Mouse (Mus musculus): Measurements from ENCODE around the gene Pck1. TPM values are rescaled to one million over a fixed set of nuclear protein-coding genes. Genes with fewer than 3 reads are reported as not detected.
A peak's percentile ranks its signal among the peaks of the same experiment; 100 is the strongest.
"Not testable (repeated sequence)": the region's sequence is repeated elsewhere in the genome, so short reads cannot be mapped to it uniquely, and the experiment has no call there.

Pck1 gene
- polyA plus RNA-seq (2012; rRNA removed) = 0.04 TPM in 1 of 2 replicates, not detected in the other

DNA sequence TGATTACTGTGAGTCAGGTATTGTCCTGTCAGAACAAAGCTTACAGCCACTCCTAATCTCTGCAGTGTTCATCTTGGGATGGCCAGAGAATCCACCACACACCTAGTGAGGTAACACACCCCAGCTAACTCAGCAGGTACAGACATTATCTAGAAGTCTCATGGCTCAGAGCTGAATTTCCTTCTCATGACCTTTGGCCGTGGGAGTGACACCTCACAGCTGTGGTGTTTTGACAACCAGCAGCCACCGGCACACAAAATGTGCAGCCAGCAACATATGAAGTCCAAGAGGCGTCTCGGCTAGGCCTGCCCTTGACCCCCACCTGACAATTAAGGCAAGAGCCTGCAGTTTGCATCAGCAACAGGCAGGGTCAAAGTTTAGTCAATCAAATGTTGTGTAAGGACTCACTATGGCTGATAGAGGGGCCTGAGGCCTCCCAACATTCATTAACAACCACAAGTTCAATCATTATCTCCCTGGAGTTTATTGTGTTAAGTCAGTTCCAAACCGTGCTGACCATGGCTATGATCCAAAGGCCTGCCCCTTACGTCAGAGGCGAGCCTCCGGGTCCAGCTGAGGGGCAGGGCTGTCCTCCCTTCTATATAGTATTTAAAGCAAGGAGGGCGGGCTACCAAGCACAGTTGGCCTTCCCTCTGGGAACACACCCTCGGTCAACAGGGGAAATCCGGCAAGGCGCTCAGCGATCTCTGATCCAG is at the start of gene Pck1:
Gene Pck1, plus strand, starts transcription at position 613 of the 716 bp plus-strand sequence.
- Histone ChIP-seq H3K4me1 (ENCODE audit: control insufficient read depth, insufficient read depth, low read length) (no peaks in the 10 kb centered on the region), H3K4me3 (ENCODE audit: insufficient read depth, low read length) (no peak within 1 kb of the TSS), H3K27ac (ENCODE audit: insufficient read depth, low read length) (no peak within 1 kb of the TSS)
- TF ChIP-seq POLR2A (IDR thresholded peaks at IDR 0.05; ENCODE audit: extremely low read depth, insufficient read depth, low read length) (no peak), CTCF (IDR thresholded peaks at IDR 0.05; ENCODE audit: extremely low read depth, insufficient read depth, low read length) (no peak)

DNA sequence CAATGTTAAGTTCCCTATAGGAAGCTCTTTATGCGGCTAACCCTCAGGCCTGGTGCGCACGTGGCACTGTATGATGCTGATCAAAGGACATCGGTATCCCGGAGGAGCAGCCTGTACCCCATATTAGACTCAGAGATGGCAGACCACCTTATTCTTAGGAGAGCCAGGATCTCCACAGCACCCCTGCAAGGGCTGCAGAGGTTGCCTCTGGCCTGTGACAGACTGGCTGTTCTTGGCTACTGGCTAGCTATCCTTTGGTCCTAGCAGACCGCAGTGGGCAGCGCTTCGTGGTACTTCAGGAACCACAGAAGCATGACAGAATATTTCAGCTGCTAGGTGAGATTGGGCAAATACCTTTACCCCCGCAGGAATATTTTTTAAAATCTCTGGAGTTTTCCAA is 46.4 kb upstream of the Pck1 start:
- H3K4me3 ChIP-seq (ENCODE audit: insufficient read depth, low read length) = no peak overlapping the region
- TF ChIP-seq POLR2A (IDR thresholded peaks at IDR 0.05; ENCODE audit: extremely low read depth, insufficient read depth, low read length) (no peak), CTCF (IDR thresholded peaks at IDR 0.05; ENCODE audit: extremely low read depth, insufficient read depth, low read length) (no peak)
- H3K27ac ChIP-seq (ENCODE audit: insufficient read depth, low read length) = no peak overlapping the region
- H3K4me1 ChIP-seq (ENCODE audit: control insufficient read depth, insufficient read depth, low read length) = no peaks in the 10 kb centered on the region

- Histone ChIP-seq H3K4me1 (ENCODE audit: control insufficient read depth, insufficient read depth, low read length) (no peaks in the 10 kb centered on the region), H3K4me3 (ENCODE audit: insufficient read depth, low read length) (no peak overlapping the region), H3K27ac (ENCODE audit: insufficient read depth, low read length) (no peak overlapping the region)
- TF ChIP-seq POLR2A (IDR thresholded peaks at IDR 0.05; ENCODE audit: extremely low read depth, insufficient read depth, low read length) = no peak
- peak; percentile 79 for TF ChIP-seq CTCF (IDR thresholded peaks at IDR 0.05; ENCODE audit: extremely low read depth, insufficient read depth, low read length)
Measured at GRCm38 (mm10) chr2:173106889-173107785, 45.7 kb upstream of the Pck1 start.

GRCm38 (mm10) chr2:173108509-173109190 is 44.2 kb upstream of the Pck1 start:
- Histone ChIP-seq H3K27ac (ENCODE audit: insufficient read depth, low read length) (no peak overlapping the region), H3K4me3 (ENCODE audit: insufficient read depth, low read length) (no peak overlapping the region), H3K4me1 (ENCODE audit: control insufficient read depth, insufficient read depth, low read length) (no peaks in the 10 kb centered on the region)
- TF ChIP-seq POLR2A (IDR thresholded peaks at IDR 0.05; ENCODE audit: extremely low read depth, insufficient read depth, low read length) (no peak), CTCF (IDR thresholded peaks at IDR 0.05; ENCODE audit: extremely low read depth, insufficient read depth, low read length) (no peak)

DNA sequence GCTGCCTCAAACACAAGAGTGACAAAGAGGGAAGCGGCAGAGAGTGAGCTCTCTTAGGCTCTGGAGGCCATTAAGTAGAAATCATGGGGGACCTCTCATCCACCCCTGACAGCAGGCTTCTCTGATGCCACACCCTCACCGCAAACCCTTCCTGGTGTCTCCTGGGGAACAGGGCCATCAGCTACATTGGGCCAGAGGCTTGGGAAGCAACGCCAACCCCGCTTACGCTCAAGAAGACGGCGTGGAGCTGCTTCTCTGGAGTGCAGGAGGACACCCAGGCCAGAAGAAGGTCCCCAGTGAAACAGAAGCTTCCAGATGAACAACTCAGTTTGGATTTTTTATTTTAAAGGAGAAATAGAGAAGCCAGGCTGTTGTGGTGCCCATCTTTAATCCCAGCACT is 43.3 kb upstream of the Pck1 start:
- Histone ChIP-seq H3K27ac (ENCODE audit: insufficient read depth, low read length) (no peak overlapping the region), H3K4me1 (ENCODE audit: control insufficient read depth, insufficient read depth, low read length) (no peaks in the 10 kb centered on the region), H3K4me3 (ENCODE audit: insufficient read depth, low read length) (no peak overlapping the region)
- TF ChIP-seq CTCF (IDR thresholded peaks at IDR 0.05; ENCODE audit: extremely low read depth, insufficient read depth, low read length) = no peak
- TF ChIP-seq POLR2A (IDR thresholded peaks at IDR 0.05; ENCODE audit: extremely low read depth, insufficient read depth, low read length) = no peak

GRCm38 (mm10) chr2:173110571-173110970 is 42.3 kb upstream of the Pck1 start:
- TF ChIP-seq POLR2A (IDR thresholded peaks at IDR 0.05; ENCODE audit: extremely low read depth, insufficient read depth, low read length) (no peak), CTCF (IDR thresholded peaks at IDR 0.05; ENCODE audit: extremely low read depth, insufficient read depth, low read length) (no peak)
- no peak overlapping the region for H3K27ac ChIP-seq (ENCODE audit: insufficient read depth, low read length)
- no peaks in the 10 kb centered on the region for H3K4me1 ChIP-seq (ENCODE audit: control insufficient read depth, insufficient read depth, low read length)
- H3K4me3 ChIP-seq (ENCODE audit: insufficient read depth, low read length) = no peak overlapping the region

DNA sequence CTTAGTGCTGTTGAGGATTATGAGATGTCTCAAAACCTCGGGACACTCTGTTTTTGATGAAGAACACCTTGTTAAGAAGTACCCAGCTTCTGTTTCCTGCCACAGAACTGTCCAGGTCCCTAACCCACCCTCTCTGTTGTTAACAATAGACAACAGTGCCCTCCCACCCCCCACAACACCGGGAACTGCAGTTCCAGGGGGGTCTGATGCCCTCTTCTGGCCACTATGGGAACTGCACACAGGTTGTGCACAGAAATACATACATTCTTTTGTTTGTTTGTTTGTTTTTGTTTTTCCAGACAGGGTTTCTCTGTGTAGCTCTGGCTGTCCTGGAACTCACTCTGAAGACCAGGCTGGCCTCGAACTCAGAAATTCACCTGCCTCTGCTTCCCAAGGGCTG is 39.1 kb upstream of the Pck1 start:
- H3K4me1 ChIP-seq (ENCODE audit: control insufficient read depth, insufficient read depth, low read length); H3K4me3 ChIP-seq (ENCODE audit: insufficient read depth, low read length); H3K27ac ChIP-seq (ENCODE audit: insufficient read depth, low read length): not testable (repeated sequence)

GRCm38 (mm10) chr2:173119023-173119944 is 33.6 kb upstream of the Pck1 start, which contains the start of gene Ctcfl:
Gene Ctcfl (minus strand): TSS chr2:173119525.
- TF ChIP-seq POLR2A (IDR thresholded peaks at IDR 0.05; ENCODE audit: extremely low read depth, insufficient read depth, low read length) (no peak), CTCF (IDR thresholded peaks at IDR 0.05; ENCODE audit: extremely low read depth, insufficient read depth, low read length) (no peak)
- Histone ChIP-seq H3K4me1 (ENCODE audit: control insufficient read depth, insufficient read depth, low read length) (no peaks in the 10 kb centered on the region), H3K4me3 (ENCODE audit: insufficient read depth, low read length) (no peak within 1 kb of the TSS), H3K27ac (ENCODE audit: insufficient read depth, low read length) (no peak within 1 kb of the TSS)

GRCm38 (mm10) chr2:173120117-173120516 is 32.7 kb upstream of the Pck1 start:
- not testable (repeated sequence) for H3K4me3 ChIP-seq (ENCODE audit: insufficient read depth, low read length); H3K27ac ChIP-seq (ENCODE audit: insufficient read depth, low read length); H3K4me1 ChIP-seq (ENCODE audit: control insufficient read depth, insufficient read depth, low read length)

Data from cortical plate, adult 2 months (tissue).